Mouse (Mus musculus) intestine, postnatal 0 days (tissue): ENCODE measurements at regions not wholly inside any gene's neighbourhood (a gene's known extent, or its start where the extent isn't known, plus 50 kb on each side); places are given as distances from the start of the nearest gene placed in this dataset.

Source experiments
- ATAC-seq: fragments of 200-750 bp; cut with Nextera tagmentation; 2 replicates; pipeline ENCODE4 v1.8.0; 2017; ENCODE audit warnings: mild to moderate bottlenecking, moderate TSS enrichment, moderate library complexity
- H3K27ac ChIP-seq: fragments of 300-500 bp; sonication (generic); 2 replicates; pipeline ENCODE4 v1.5.1; 2014; ENCODE audit warnings: mild to moderate bottlenecking, low read depth, low read length, moderate library complexity
- H3K27me3 ChIP-seq: fragments of 300-500 bp; sonication (generic); replicated peaks from 2 replicates; pipeline ENCODE4 v1.6.1; 2014; ENCODE audit warnings: low read length, mixed read lengths; ENCODE audit not compliant: control insufficient read depth, insufficient read depth
- H3K36me3 ChIP-seq: fragments of 300-500 bp; sonication (generic); 2 replicates; pipeline ENCODE4 v1.6.1; 2014; ENCODE audit warnings: mild to moderate bottlenecking, moderate library complexity; ENCODE audit not compliant: control insufficient read depth, insufficient read depth
- H3K4me1 ChIP-seq: fragments of 300-500 bp; sonication (generic); replicated peaks from 2 replicates; pipeline ENCODE4 v1.6.1; 2014; ENCODE audit warnings: antibody characterized with exemption, low read length, mixed read lengths; ENCODE audit not compliant: control insufficient read depth, insufficient read depth
- H3K4me2 ChIP-seq: fragments of 300-500 bp; sonication (generic); replicated peaks from 2 replicates; pipeline ENCODE4 v1.6.1; 2014; ENCODE audit warnings: low read depth, mild to moderate bottlenecking, moderate library complexity
- H3K4me3 ChIP-seq: fragments of 300-500 bp; sonication (generic); 2 replicates; pipeline ENCODE4 v1.5.1; 2014; ENCODE audit warnings: low read depth, low read length
- H3K9ac ChIP-seq: fragments of 300-500 bp; sonication (generic); 2 replicates; pipeline ENCODE4 v1.6.1; 2014; ENCODE audit warnings: mild to moderate bottlenecking, low read depth, low read length
- H3K9me3 ChIP-seq: fragments of 300-500 bp; sonication (generic); 2 replicates; pipeline ENCODE4 v1.6.1; 2016; ENCODE audit warnings: mixed run types; ENCODE audit not compliant: control insufficient read depth
- CTCF ChIP-seq: sonication (generic); IDR thresholded peaks from 2 replicates; pipeline ENCODE4 v1.5.1; 2016; ENCODE audit warnings: low read depth, mild to moderate bottlenecking, control low read depth, antibody characterized with exemption, moderate library complexity
- WGBS: fragments of 180-500 bp; shearing (Covaris S2); extraction: QIAGEN DNeasy Blood & Tissue Kit; methylation state at CpG from one replicate; pipeline ENCODE4 v1.1.7; 2014; 5-methylcytosine and 5-hydroxymethylcytosine counted together

GRCm38 (mm10) chr1:14429326-14429725 is 1663.8 kb downstream of the 4930444P10Rik start:
- Histone ChIP-seq H3K4me3 (no peak overlapping the region), H3K9me3 (no peaks in the 10 kb centered on the region), H3K9ac (no peak overlapping the region), H3K4me2 (no peak overlapping the region), H3K27ac (no peak overlapping the region), H3K4me1 (no peaks in the 10 kb centered on the region), H3K27me3 (no peaks in the 10 kb centered on the region), H3K36me3 (no peaks in the 10 kb centered on the region)
- ATAC-seq: no peak
- 53% methylated on average over 2 of the region's 2 CpGs for WGBS
- TF ChIP-seq CTCF: no peak

GRCm38 (mm10) chr1:14421030-14421429 is 1672.1 kb downstream of the 4930444P10Rik start:
- Histone ChIP-seq H3K36me3 (no peaks in the 10 kb centered on the region), H3K4me3 (no peak overlapping the region), H3K9ac (no peak overlapping the region), H3K27me3 (no peaks in the 10 kb centered on the region), H3K27ac (no peak overlapping the region), H3K9me3 (no peaks in the 10 kb centered on the region), H3K4me1 (no peaks in the 10 kb centered on the region), H3K4me2 (no peak overlapping the region)
- ATAC-seq: no peak
- no peak for TF ChIP-seq CTCF
- WGBS: 90% methylated on average over 1 of the region's 1 CpGs

DNA sequence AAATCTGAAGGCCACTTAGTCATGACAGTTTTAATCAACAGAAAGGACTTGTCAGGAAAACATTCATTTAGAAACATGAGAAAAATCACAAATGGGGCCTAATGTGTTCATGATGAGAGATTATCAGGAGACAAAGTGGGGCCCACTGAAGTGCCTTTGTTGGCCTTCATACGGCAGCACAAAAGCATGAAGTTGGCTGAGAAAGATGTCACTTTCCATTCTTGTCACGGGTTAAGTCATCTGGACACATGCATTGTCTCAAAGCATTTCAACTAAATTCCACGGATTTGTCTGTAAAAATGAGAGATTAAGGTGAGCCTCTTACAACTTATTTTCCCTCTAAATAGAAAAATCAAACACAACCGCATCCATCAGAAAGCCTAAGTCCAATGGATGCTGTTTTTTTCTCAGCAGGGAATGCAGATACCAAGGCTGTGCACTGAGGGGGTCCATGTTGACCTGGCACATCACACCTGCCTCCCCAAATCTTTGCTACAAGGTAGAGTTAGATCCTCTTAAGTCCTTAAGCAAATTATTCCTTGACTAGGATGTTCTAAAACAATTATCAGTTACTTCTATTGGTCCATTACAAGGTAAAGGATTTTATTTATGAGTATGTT is 1679.2 kb downstream of the 4930444P10Rik start:
- no peak for ATAC-seq

GRCm38 (mm10) chr1:14369957-14370833 is 1722.9 kb downstream of the 4930444P10Rik start:
- Histone ChIP-seq H3K27me3 (no peaks in the 10 kb centered on the region), H3K9me3 (no peaks in the 10 kb centered on the region), H3K27ac (no peak overlapping the region), H3K4me3 (no peak overlapping the region), H3K4me1 (no peaks in the 10 kb centered on the region), H3K36me3 (no peaks in the 10 kb centered on the region), H3K9ac (no peak overlapping the region), H3K4me2 (no peak overlapping the region)
- ATAC-seq: no peak
- WGBS: 85% methylated on average over 3 of the region's 3 CpGs
- TF ChIP-seq CTCF: no peak

More for the DNA sequence above, 1679.2 kb downstream of the 4930444P10Rik start:
- no peaks in the 10 kb centered on the region for H3K27me3 ChIP-seq
- no peaks in the 10 kb centered on the region for H3K9me3 ChIP-seq
- no peak overlapping the region for H3K4me3 ChIP-seq
- WGBS: 72% methylated on average over 4 of the region's 4 CpGs
- H3K27ac ChIP-seq: no peak overlapping the region
- H3K36me3 ChIP-seq: no peaks in the 10 kb centered on the region
- H3K4me1 ChIP-seq: no peaks in the 10 kb centered on the region
- H3K9ac ChIP-seq: no peak overlapping the region
- TF ChIP-seq CTCF: no peak
- H3K4me2 ChIP-seq: no peak overlapping the region

DNA sequence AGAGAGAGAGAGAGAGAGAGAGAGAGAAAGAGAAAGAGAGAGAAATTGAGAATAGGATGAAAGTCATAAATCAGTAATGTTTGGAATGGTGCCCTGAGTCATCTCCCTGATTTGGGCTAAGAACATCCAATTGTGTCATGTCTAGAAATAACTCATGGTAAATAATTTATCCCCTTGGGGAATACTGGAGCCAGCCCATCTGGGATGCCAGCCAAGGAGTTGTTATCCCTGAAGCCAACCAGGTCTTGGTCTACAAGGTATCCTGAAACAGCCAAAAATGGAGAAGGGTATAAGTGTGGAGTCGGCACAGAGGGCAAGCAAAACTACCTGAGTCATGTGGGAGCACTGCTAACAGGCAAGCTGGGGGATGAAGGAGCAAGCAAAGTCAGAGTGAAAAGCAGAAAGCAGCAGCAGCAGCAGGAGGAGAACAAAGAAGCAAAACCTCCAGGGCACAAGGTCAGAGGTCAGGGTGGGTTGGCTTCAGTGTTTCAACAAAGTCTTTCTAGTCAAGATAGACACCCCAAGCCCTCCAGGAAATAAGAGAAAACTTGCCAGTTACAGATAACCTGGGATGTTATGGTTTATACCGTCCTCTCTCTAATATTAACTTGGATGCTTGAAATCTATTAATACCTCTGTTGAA is 1733.0 kb downstream of the 4930444P10Rik start:
- Histone ChIP-seq H3K27me3 (no peaks in the 10 kb centered on the region), H3K4me1 (no peaks in the 10 kb centered on the region), H3K36me3 (no peaks in the 10 kb centered on the region), H3K4me2 (no peak overlapping the region), H3K4me3 (no peak overlapping the region), H3K9ac (no peak overlapping the region), H3K9me3 (no peaks in the 10 kb centered on the region), H3K27ac (no peak overlapping the region)
- no peak for ATAC-seq
- TF ChIP-seq CTCF: no peak
- WGBS: 62% methylated on average over 2 of the region's 2 CpGs
